Mouse (Mus musculus): ENCODE data around the gene Pik3ip1.

DNA sequence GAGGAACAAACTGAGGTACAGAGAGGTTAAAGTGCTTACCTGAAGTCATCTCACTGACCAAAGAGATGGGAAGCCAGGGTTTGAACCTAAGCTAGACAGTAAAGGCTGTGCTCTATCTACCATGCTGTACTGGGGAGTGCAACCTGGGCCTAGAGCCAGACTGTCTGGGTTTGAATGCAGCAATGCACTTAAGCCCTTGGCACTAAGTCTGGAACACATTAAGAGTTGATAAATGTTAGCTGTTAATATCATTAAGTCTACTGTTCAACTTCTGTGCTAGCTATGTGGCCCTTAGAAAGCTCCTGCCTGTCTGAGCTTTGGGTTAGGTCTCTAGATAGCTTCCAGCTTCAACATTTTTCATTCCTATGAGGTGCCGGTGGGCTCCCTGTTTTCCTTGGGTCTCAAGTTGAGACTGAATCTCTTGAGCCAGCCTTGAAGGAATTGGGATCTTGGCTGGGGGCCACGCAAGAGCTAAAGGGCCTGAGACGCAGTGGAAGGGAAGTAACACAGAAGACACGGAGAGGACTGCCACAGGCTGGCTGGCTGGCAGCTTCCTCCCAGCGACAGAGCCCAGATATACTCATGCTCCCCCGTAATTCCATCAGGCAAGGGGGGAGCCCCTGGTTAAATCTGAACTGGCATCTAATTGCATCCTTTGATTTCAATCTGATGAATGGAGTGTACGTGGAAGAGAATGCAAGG lies 43.5 kb downstream of the Pik3ip1 start:
- TF ChIP-seq CTCF (IDR thresholded peaks at IDR 0.05; ENCODE audit: borderline replicate concordance, insufficient read depth, low read depth, low read length): no peak
- TF ChIP-seq POLR2A (IDR thresholded peaks at IDR 0.05; ENCODE audit: borderline replicate concordance, insufficient read depth, low read length): no peak
